Mouse (Mus musculus) ES-Bruce4 (cell line): Measurements from ENCODE around the gene Cyp4a30b. TPM values are rescaled to one million over a fixed set of nuclear protein-coding genes. Genes with fewer than 3 reads are reported as not detected.
"Not testable (repeated sequence)": the region's sequence is repeated elsewhere in the genome, so short reads cannot be mapped to it uniquely, and the experiment has no call there.

Source experiments
- H3K27ac ChIP-seq: 2 replicates; pipeline ENCODE4 v1.5.1; 2012; ENCODE audit warnings: low read length, inconsistent platforms; ENCODE audit not compliant: insufficient read depth
- H3K27me3 ChIP-seq: 2 replicates; pipeline ENCODE4 v1.6.1; 2012; ENCODE audit warnings: mild to moderate bottlenecking, low read length, inconsistent platforms; ENCODE audit not compliant: control insufficient read depth, poor library complexity, insufficient read depth, severe bottlenecking
- H3K36me3 ChIP-seq: 2 replicates; pipeline ENCODE4 v1.6.1; 2012; ENCODE audit warnings: inconsistent platforms, mild to moderate bottlenecking, low read length, moderate library complexity; ENCODE audit not compliant: control insufficient read depth, poor library complexity, insufficient read depth, severe bottlenecking
- H3K4me1 ChIP-seq: one replicate; pipeline ENCODE4 v1.8.1; 2011; ENCODE audit warnings: low read length; ENCODE audit not compliant: control insufficient read depth, insufficient read depth
- H3K4me3 ChIP-seq: 2 replicates; pipeline ENCODE4 v1.5.1; 2011; ENCODE audit warnings: low read depth, mild to moderate bottlenecking, low read length
- H3K9ac ChIP-seq: 2 replicates; pipeline ENCODE4 v1.6.1; 2012; ENCODE audit warnings: low read depth, mild to moderate bottlenecking, inconsistent platforms; ENCODE audit not compliant: poor library complexity, severe bottlenecking
- H3K9me3 ChIP-seq: replicated peaks from 2 replicates; pipeline ENCODE4 v1.6.1; 2012; ENCODE audit warnings: mild to moderate bottlenecking, low read length, inconsistent platforms; ENCODE audit not compliant: control insufficient read depth, poor library complexity, insufficient read depth, severe bottlenecking
- CTCF ChIP-seq: IDR thresholded peaks from one replicate; pipeline ENCODE4 v1.8.1; 2011; ENCODE audit warnings: low read depth, low read length
- EP300 ChIP-seq: IDR thresholded peaks from 2 replicates; pipeline ENCODE4 v1.6.1; 2011; ENCODE audit warnings: low read depth, low read length; ENCODE audit not compliant: insufficient read depth
- POLR2A ChIP-seq: IDR thresholded peaks from one replicate; pipeline ENCODE4 v1.8.1; 2011; ENCODE audit warnings: low read length; ENCODE audit not compliant: insufficient read depth
- polyA plus RNA-seq: library from polyadenylated mRNA; stranded (reverse); fragments of >200 nt; gene quantifications from 2 replicates; pipeline ENCODE4 v1.2.4, GENCODE M21; 2011; ENCODE audit warnings: low read depth; ENCODE audit not compliant: missing spikeins, insufficient read depth, insufficient read length

Gene Cyp4a30b
- polyA plus RNA-seq, 1 experiment: not detected

GRCm38 (mm10) chr4:115496001-115496400 lies 43.6 kb downstream of the Cyp4a30b start, which contains the start of gene Cyp4a14:
Cyp4a14 (minus strand) TSS chr4:115496142.
- no peak for TF ChIP-seq POLR2A
- no peak for TF ChIP-seq EP300
- no peak for TF ChIP-seq CTCF
- Histone ChIP-seq H3K4me3 (no peak within 1 kb of the TSS), H3K27ac (no peak within 1 kb of the TSS), H3K4me1 (no peaks in the 10 kb centered on the region), H3K9me3 (no peaks in the 10 kb centered on the region; the same call in 1 of the 2 replicates), H3K36me3 (no peaks in the 10 kb centered on the region), H3K9ac (no peak within 1 kb of the TSS), H3K27me3 (no peaks in the 10 kb centered on the region)

GRCm38 (mm10) chr4:115497466-115497865 lies 45.1 kb downstream of the Cyp4a30b start:
- H3K9ac ChIP-seq: no peak overlapping the region
- H3K36me3 ChIP-seq: no peaks in the 10 kb centered on the region
- H3K4me1 ChIP-seq: no peaks in the 10 kb centered on the region
- no peak overlapping the region for H3K27ac ChIP-seq
- H3K4me3 ChIP-seq: no peak overlapping the region
- no peaks in the 10 kb centered on the region; the same call in 1 of the 2 replicates for H3K9me3 ChIP-seq
- no peaks in the 10 kb centered on the region for H3K27me3 ChIP-seq
- no peak for TF ChIP-seq EP300
- TF ChIP-seq POLR2A: no peak
- TF ChIP-seq CTCF: no peak

GRCm38 (mm10) chr4:115513964-115514363 lies 61.6 kb downstream of the Cyp4a30b start:
- not testable (repeated sequence) for H3K9me3 ChIP-seq, H3K4me1 ChIP-seq, H3K27me3 ChIP-seq, H3K9ac ChIP-seq, H3K36me3 ChIP-seq, H3K4me3 ChIP-seq, H3K27ac ChIP-seq

DNA sequence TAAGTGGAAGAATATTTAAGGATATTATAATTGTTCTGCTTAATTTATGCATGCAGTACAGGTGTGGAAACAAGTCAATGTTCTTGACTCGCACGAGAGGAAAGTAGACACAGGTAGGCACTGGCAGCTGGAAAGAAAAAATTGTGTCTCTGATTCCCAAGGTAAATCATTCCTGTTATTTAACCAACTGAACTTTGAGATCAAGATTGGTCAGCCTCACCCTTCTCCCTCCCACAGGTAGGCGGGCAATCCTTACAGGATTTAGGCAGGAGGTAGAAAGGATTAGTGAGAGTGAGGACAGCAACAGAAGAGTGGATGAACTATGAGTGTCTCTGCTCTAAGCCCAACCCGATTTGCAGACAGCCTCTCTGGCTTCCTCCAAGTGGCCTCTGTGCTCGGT lies 65.6 kb downstream of the Cyp4a30b start, which contains the start of gene Cyp4a10:
Cyp4a10 (plus strand) TSS at position 265 of the 400 bp plus-strand sequence.
- not testable (repeated sequence) for H3K27ac ChIP-seq, H3K4me1 ChIP-seq, H3K9ac ChIP-seq, H3K9me3 ChIP-seq, H3K27me3 ChIP-seq, H3K36me3 ChIP-seq, H3K4me3 ChIP-seq

GRCm38 (mm10) chr4:115519444-115519843 lies 67.0 kb downstream of the Cyp4a30b start:
- Histone ChIP-seq H3K36me3 (no peaks in the 10 kb centered on the region), H3K27me3 (no peaks in the 10 kb centered on the region), H3K9ac (no peak overlapping the region), H3K9me3 (0 out of 2 replicates have a peak, but pooled peaks cover 3% of the 10 kb centered on the region), H3K4me1 (no peaks in the 10 kb centered on the region), H3K27ac (no peak overlapping the region), H3K4me3 (no peak overlapping the region)
- TF ChIP-seq EP300 (no peak), POLR2A (no peak), CTCF (no peak)

Other genes starting within 250 kb of the Cyp4a30b start
- not detected in 2 replicates for gene Cyp4a29, start 210.5 kb upstream of the Cyp4a30b start, polyA plus RNA-seq
- not detected in 2 replicates for gene Cyp4a12a, start 153.6 kb upstream of the Cyp4a30b start, polyA plus RNA-seq
- not detected in 2 replicates for gene Cyp4a12b, start 41.0 kb upstream of the Cyp4a30b start, polyA plus RNA-seq
- gene Cyp4a14, start 43.5 kb downstream of the Cyp4a30b start, polyA plus RNA-seq: not detected in 2 replicates
- not detected in 2 replicates for gene Cyp4a10, start 65.7 kb downstream of the Cyp4a30b start, polyA plus RNA-seq
- not detected in 2 replicates for gene Cyp4a31, start 111.0 kb downstream of the Cyp4a30b start, polyA plus RNA-seq
- gene Cyp4a32, start 148.4 kb downstream of the Cyp4a30b start, polyA plus RNA-seq: not detected in 2 replicates
- gene Cyp4b1, start 195.1 kb downstream of the Cyp4a30b start, polyA plus RNA-seq: not detected in 2 replicates